Mouse (Mus musculus) left cerebral cortex, postnatal 10 days (tissue): ENCODE measurements around the gene Ankrd39. TPM values are rescaled to one million over a fixed set of nuclear protein-coding genes. Genes with fewer than 3 reads are reported as not detected.

Experiments used
- DNase-seq, 2 experiments: peaks; one replicate each; pipeline ENCODE4 v3.0.0; 2021 to 2022; ENCODE audit warnings: low spot score in 2 of 2, mixed read lengths in 1 of 2; ENCODE audit errors: extremely low spot score in 1 of 2
- intact Hi-C: fragments of 180-260 bp; cut with DNase I; formaldehyde crosslinking; loops from one replicate; pipeline ENCODE4 v1.15.1; 2025
- total RNA-seq, 2 experiments: library from RNA; stranded (reverse); gene quantifications; 2 replicates each; pipeline ENCODE4 v1.2.3; 2021

Gene Ankrd39
- total RNA-seq, 2 experiments from 2014 or later: 13.4 to 18.1 TPM

DNA sequence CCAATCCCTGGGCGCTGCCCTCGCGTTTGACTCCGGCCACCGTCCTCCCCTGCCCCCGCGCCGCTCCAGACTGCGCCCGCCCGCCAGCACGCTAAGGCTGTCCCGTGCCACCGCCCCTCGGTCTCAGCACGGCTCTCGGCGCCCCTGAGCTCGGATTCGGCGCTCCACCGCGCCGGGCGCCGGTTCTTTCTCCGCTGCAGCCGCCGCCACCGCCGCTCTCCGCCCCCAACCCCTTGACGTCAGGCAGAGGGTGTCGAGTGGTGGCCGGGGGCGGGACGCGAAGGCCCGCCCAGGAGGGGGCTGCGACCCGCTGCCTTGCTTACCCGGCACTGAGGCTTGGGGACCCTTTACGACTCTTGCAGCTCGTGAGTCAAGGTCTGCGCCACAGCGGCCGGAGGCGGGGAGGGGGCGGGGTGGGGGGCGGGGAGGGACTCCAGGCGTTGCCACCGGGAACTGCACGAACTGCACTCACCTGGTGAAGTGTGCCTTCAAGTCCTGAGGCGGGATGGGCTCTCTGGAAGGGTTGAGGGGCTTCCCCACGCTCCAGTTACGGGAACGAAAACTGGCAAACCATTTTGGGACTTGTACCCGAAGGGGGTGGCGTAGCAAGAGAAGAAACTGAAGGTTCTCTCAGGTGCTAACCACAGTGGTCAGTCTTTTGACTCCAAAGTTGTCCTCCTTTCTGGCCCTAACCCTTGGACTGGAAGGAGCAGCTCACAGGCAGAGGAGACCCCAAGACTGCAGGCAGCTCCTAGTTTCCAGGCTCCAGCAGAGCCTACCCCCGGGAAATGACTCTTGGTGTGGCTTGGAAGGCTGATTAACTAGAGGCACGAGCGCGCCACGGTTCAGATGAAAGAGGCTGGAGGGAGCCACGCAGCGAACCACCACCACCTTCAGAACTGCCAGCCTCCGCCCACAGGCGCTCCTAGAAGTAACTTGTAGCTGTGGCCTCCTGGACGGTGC lies 11.1 kb upstream of the Ankrd39 start, which contains the start of gene Sema4c:
TSS of gene Sema4c (minus strand) at position 319 of the 963 bp plus-strand sequence.
- intact Hi-C loops: loop anchor here (5.0 kb wide), 2 partner anchors 59 to 79 kb away; no protein-coding TSS in a partner anchor

DNA sequence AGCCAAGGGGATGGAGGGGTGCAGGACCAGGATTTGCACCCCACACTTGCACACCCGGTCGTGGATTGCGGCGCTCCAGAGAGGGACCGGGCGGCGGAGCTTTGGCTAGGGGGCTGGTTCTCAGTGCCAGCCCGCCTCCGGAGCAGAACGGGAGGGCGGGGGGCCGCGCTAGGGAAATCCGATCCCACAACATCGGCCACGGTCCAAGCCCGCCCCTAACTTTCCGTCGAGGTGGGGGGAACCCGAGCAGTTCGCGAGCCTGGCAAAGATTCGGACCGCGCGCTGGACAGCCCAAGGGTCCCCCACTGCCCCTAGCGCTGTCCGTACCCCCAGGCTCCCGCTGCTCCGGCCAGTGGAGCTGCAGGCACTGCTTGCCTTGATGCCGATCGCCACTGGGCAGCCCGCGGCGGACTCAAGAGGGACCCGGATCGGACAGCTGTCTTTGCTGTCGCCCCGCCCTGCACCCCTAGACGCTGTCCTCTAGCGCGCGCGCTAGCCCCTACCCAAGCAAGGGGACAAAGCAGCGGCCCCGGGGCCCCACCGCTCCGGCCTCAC lies 10.3 kb upstream of the Ankrd39 start:
- intact Hi-C loops: loop anchor here (5.0 kb wide), 2 partner anchors 60 to 80 kb away; no protein-coding TSS in a partner anchor
- peak; percentile 70 to 94 for DNase-seq

More for the DNA sequence above, 11.1 kb upstream of the Ankrd39 start, which contains the start of gene Sema4c:
- peak; percentile 62 to 90 for DNase-seq

DNA sequence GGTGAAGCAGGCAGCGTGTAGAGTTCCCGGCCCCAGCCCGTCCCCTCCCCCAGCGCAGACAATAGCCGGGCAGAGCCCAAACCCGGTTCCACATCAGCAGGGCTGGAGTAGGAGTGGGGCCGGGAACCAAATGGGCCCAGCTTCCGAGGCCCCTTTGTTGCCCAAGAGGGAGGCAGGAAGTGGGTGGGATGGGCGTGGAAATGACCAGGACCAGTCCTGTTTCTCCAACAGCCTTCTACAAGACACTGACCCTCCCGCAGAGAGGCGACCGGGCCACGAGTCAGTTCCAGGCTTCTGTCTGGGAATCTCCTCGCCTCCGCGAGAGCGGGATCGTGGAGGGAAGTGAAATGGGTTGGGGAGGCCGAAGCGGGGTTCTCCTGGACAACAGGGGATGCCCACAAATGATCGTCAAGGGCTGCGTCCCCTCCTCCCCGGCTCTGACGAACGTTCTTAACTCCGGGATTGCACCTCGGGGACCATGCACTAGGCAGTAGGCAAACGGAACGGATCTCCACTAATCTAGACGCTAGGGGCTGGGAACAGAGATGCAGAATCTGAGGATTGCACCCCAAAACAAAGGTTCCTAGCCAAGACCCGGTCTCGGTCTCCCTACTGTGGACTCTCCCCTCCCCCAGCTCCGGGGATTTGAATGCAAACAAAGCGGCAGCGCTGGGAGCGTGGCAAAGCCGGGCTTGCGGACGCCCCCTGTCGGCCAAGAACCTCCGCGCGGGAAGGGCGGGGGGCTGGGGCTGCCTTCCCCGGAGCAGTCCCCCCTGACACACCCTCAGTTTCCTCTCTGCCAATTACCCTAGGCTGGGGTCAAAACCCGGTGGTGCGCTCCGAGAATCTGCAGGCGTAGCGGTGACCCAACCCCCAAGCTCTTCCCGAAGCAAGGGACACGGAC lies 9.6 kb upstream of the Ankrd39 start:
- peak; percentile 91 to 96 for DNase-seq
- intact Hi-C loops: loop anchor here (5.0 kb wide), 2 partner anchors 60 to 80 kb away; no protein-coding TSS in a partner anchor

DNA sequence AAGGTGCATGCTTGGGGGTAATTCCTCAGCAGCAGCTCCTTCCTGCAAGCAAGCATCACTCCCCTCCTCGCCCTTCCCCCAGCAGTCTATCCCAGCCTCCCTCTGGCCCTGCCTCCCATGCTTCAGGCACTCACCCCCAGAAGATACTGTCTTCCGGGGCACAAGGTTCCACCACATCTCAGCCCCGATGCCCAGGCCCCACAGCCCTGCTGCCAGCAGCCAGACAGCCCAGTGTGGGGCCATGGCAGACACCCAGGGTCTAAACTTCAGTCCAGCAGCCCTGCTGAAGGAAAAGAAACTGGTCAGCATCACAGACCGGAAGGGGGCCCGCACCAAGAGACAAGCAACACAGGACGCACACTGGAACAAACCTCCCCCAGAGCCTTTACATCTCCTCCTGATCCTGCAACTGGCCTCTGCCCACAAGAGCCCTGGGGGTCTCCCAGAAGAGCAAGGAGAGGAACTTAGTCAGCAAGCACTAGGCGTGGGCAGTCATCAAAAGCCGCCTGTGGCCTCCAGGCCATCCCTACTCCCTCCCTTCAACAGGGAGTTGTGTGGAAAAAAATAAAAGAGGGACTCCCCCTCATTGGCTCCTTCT lies 8.7 kb upstream of the Ankrd39 start:
- intact Hi-C loops: loop anchor here (5.0 kb wide), 2 partner anchors 61 to 81 kb away; no protein-coding TSS in a partner anchor
- peak in 1 of 2 experiments; percentile 63 for DNase-seq

DNA sequence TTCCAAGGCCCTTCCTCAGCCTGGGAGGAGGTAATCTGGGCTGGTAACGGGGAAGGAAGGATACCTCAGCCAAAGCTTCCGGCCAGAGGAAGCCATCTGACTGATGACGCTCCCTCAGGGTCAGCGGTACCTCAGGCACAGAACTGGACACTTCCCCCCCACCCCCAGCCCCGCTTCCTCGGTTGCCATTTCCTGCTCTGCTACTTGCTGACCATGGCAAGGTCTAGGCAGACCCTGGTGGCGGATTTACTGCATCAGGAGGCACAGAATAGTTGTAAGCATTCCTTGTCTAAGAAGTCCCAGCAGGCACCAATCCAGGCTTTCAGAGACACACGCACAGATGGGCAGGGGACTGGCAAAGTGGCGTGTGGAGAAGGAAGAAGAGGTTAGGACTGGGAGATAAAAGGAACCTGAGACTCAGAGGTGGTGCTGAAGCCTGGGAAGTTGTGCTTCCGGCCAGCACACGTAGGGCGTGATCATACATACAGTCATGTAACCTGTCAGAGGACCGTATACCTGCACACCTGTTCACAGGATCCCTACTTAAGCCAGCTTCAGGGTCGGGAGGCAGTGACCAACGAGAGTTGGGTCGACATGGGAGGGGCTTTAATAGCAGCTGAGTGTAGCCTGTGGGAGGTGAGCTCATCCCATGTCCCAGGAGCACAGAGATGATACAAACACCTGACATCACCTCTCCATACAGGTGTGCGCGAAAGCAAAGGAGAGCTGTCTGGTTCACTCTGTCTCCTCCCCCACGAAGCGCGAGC lies 7.6 kb upstream of the Ankrd39 start:
- intact Hi-C loops: loop anchor here (5.0 kb wide), 2 partner anchors 62 to 82 kb away; no protein-coding TSS in a partner anchor
- no peak for DNase-seq

DNA sequence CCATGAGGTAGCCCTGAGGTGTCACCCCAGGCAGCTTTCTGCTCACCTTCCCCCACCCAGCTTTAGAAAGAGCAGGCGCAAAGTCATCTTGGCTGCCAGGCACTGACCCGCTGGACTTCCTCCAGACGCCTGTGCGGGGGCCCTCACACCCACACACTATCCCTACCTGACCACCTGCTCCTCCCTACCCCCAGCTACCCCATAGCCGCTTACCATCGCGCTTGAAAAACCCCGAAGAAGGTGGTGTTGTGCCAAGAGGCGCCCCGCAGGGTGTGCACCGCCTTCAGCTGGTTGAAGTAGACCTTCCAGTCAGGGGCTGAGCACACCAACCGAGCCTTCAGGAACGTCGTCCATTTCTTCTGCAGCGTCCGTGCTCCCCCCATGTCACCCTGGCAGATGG lies 5.3 kb upstream of the Ankrd39 start:
- intact Hi-C loops: no loop called here
- DNase-seq: no peak

DNA sequence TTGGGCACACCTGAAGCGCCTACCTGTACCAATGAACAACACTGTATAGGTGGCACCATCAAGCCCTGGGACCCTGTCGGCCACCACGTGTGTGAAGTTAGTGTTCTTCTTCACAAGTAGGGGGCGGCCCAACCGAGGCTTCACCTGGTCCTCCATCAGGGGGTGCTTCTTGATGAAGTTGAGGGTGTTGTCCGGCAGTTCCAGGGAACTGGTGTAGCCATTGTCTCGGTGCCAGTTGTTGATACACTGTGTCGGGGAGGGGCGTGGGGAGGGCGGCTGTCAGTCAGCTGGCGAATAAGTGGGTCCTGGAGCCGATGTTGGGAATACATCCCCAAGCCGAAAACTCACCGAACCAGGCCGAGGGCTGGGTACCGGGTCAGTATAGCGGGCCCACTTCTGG lies 4.7 kb upstream of the Ankrd39 start:
- intact Hi-C loops: no loop called here

DNA sequence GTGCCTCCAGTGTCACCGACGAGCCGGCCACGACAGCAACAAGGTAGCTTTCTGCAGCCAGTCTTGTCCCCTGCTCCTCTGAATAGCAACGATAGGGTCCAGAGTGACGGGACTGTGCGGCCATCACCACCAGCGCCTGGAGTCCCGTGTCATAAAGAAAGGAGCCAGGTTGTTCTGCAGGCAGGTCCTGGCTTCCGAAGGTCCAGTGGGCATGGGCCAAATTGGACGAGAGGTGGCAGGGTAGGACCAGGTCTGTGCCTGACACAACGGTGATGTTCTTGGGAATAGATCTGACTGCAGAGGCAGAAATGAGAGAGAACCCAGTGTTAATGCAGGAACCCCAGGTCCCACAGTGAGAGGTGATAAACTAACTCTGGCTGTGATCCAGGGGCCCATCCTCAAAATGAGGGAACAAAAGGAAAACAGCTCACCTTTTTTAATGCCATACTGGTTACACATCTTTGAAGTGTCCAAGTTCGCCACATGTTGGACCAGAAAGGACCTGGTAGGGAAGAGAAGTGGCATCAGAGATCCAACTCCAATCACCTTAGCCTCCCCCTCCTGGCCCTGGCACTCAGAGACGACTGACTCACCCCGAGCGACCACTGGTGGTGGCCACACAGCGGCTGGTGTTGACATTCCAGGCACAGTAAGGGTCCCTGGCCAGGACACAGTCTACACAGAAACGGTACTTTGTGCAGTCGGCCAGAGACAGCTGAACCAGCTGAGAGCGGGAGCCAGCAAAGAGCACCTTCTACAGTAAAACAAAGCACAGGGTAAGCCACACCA lies 3.0 kb upstream of the Ankrd39 start:
- DNase-seq: no peak
- intact Hi-C loops: no loop called here

More for the DNA sequence above, 4.7 kb upstream of the Ankrd39 start:
- DNase-seq: no peak

DNA sequence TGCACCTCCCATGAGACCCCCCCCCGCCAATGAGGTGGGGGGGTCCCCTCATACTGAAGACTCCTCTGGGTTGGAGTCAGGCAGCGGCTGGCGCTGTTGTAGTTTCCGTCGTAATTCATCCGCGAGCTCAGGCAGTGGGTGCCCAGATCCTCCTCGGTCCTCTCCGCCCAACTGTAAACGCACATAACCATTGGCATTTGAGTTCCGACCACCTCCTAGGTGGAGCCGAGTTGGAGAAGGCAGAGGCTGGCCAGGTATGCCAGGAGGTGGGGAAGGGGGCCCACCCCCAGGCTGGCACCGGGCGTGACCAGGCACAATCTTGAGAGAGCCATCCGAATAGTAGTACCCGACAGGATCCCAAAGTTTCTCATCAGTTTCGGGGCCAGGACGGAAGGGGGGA lies 2.2 kb upstream of the Ankrd39 start:
- intact Hi-C loops: no loop called here
- no peak for DNase-seq

DNA sequence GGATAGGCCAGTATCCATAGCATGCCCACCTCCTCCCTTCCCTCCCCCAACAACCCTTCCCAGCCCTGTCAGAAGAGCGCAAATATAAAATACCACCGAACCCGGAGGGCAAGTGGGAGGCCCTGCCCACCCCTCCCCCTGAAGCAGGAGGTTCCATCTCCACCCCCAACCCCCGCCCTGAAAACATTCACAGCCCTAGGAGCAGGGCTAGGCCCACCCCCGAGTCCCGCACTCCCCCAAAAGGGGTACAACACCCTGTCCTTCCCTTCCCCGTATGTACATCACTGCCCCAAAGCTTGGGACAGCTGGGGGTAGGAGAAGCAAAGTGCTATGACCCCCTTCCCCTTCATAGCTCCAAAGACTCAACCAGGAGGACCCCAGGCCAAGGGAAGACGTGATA lies 1.5 kb upstream of the Ankrd39 start:
- intact Hi-C loops: no loop called here

DNA sequence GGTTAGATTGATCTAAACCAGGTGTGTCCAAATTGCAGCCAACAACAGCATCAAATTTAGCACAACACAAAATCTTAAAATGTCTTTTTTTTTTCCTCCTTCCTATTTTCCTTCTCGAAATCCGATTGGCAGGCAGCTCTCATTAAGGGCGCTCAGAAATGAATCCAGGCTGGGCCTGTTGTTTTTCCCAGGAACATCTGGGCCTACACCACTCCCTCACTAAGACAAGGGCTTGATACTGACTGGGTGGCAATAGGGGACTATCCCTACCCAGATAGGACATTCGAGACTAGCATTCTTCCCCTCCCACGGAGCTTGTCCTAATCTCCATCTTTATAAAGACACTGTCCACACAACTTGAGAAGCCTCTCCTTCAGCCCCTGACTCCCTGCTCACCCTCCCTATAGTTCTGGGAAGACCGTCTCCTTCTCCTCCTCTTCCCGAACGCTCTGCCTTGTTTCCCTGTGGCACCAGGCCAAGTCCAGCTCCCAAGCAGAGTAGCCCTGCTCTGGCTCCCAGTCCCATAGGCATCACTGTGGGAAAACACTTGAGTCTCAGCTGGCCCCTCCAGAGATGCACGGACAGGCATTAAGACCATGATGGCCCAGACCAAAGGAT lies 845 bp upstream of the Ankrd39 start:
- peak in 1 of 2 experiments; percentile 80 for DNase-seq
- intact Hi-C loops: loop anchor here (1.0 kb wide), 1 partner anchor 136 kb away; no protein-coding TSS in a partner anchor

More for the DNA sequence above, 1.5 kb upstream of the Ankrd39 start:
- peak in 1 of 2 experiments; percentile 26 for DNase-seq

DNA sequence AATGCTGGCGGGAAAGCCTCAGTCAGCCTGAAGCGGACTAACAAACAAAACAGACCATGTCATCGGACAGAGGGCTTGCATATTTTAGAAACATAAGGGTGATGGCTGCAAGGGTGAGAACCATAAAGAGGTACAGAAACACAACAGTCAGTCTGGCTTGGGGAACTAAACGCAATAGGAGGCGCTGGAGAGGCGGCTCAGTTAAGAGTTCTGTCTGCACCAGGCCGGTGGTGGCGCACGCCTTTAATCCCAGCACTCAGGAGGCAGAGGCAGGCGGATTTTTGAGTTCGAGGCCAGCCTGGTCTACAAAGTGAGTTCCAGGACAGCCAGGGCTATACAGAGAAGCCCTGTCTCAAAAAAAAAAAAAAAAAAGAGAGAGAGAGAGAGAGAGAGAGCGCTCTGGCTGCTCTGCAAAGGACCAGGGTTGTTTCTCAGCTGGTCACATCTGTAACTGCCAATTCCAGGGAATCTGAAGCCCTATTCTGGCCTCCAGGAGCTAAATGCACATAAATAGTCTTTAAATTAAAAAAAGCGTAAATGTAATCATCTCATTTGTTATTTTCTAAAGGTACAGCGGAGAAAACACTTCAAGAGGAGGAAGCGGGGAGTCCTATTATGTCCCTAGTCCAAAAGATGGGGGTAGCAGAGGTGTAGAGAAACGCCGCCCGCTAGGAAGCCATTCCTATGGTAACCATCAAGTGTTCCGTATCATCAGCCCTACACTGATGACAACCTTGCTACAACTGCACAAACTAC lies 1.2 kb downstream of the Ankrd39 start:
- DNase-seq: peak in 1 of 2 experiments; percentile 45
- intact Hi-C loops: no loop called here

DNA sequence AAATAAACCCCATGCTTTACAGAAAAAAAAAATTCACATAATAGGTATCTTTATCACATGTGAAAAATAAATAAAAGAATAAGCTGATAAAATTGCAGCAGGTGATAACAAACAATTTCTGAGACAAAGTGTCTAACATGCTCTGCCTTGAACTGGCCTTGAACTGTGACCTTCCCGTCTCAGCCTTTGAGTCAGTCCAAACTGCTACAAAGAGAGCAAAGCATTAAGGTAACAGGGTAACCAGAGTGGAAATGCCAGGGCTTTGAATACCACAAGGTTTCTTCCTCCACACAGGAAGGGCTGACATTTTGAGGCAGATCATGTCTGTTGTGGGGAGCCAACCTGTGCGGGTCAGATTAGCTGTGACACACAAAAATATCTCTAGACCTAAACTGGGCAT lies 1.9 kb downstream of the Ankrd39 start:
- no peak for DNase-seq
- intact Hi-C loops: no loop called here

DNA sequence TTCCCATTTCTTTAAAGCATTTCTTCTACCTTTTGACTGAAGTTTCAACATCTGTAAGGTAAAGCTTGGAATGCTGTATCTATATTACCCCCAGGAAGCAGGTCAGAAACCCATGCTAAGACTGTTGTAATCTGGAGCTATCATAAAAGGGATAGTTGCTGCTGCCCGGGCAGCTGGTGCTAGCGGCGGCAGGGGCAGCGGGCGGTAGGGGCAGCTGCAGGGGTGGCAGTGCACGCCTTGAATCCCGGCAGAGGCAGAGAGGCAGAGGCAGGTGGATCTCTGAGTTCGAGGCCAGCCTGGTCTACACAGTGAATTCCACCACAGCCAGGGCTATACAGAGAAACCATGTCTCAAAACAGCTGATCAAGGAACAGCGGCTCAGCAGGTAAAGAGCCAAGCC lies 4.3 kb downstream of the Ankrd39 start:
- DNase-seq: no peak
- intact Hi-C loops: no loop called here

DNA sequence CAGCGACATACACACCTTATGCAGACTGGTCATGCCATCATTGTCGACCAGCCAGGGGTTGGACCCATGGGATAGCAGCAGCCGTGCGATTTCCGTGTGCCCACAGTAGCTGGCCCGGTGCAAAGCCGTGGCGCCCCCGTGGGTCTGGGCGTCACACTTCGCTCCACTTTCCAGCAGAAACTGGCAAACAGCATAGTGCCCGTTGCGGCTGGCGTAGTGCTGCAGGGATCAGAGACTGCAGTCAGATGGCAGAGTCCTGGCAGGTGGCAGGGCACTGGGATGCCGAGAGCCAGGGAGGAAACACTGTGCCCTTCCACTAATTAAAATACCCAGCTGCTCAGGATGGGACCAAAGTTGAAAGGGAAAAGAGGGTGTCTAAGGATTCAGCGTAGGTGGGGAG lies 5.4 kb downstream of the Ankrd39 start:
- DNase-seq: no peak
- intact Hi-C loops: no loop called here

DNA sequence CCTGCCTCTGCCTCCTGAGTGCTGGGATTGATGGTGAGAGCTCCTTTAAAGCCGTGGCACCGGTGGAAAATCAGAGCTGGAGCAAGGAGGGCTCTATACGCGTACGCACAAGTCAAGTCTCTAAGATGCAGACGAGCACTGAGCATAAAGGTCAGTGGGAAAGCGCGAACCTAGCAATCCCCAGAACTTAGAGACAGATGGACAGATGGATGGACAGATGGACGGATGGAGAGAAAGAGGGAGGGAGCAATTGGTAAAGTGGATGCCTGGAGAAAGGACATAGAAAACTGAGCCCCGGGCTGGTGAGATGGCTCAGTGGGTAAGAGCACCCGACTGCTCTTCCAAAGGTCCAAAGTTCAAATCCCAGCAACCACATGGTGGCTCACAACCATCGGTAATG lies 6.4 kb downstream of the Ankrd39 start:
- intact Hi-C loops: no loop called here
- no peak for DNase-seq
